Mouse (Mus musculus) lung, postnatal 14 days (tissue): Measurements from ENCODE around the gene Hipk1.
"Not testable (repeated sequence)": the region's sequence is repeated elsewhere in the genome, so short reads cannot be mapped to it uniquely, and the experiment has no call there.

Source experiments
- DNase-seq: peaks from one replicate; pipeline ENCODE4 v3.0.0; 2021

Hipk1 gene

DNA sequence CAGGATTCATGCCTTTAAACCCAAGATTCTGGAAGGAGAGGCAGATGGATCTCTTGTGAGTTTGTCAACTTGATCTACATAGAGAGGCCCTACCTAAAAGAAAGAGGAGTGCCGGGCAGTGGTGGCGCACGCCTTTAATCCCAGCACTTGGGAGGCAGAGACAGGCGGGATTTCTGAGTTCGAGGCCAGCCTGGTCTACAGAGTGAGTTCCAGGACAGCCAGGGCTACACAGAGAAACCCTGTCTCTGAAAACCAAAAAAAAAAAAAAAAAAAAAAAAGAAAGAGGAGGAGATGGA is 696 bp upstream of the Hipk1 start:
- not testable (repeated sequence) for DNase-seq

- peak; percentile 33 for DNase-seq
Observed at GRCm38 (mm10) chr3:103790346-103791145, 817 bp downstream of the Hipk1 start.

GRCm38 (mm10) chr3:103789891-103790345 is 1.4 kb downstream of the Hipk1 start:
- peak; percentile 73 for DNase-seq

DNA sequence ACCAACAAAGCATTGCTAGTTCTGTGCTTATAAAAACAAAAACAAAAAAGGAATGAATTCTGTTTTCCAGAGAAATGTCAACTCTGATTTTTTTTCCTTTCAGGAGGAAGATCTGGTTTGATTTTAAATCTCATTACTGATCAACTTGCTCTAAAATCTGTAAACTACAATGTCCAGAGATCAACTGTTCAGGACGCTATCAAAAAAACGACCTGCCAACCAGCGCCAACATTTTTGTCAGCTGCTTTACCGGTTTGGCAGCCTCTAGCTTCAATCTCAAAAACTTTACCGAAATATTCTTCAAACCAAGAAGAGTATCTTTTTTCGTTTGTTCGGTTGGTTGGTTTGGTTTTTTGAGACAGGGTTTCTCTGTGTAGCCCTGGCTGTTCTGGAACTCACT is 2.3 kb downstream of the Hipk1 start:
- DNase-seq, result no peak

DNA sequence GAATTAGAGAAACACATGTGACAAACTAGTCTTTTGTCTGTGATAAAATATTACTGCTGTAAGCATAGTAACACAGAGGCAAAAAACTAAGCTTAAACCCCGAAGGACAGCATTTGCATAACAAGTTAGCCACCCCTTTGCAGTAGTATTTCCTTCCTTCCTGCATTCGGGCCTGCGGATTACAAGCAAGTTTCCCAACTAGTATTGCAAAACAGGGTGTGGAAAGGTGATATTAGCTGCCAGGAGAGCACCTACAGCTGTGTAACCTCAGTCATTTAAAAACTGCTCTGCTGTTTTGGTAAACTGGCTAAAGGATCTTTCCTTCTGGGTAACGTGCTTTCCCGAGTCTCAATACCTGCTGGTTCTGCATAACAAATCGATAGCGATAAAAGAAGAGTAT is 4.1 kb downstream of the Hipk1 start:
- peak; percentile 46 for DNase-seq

DNA sequence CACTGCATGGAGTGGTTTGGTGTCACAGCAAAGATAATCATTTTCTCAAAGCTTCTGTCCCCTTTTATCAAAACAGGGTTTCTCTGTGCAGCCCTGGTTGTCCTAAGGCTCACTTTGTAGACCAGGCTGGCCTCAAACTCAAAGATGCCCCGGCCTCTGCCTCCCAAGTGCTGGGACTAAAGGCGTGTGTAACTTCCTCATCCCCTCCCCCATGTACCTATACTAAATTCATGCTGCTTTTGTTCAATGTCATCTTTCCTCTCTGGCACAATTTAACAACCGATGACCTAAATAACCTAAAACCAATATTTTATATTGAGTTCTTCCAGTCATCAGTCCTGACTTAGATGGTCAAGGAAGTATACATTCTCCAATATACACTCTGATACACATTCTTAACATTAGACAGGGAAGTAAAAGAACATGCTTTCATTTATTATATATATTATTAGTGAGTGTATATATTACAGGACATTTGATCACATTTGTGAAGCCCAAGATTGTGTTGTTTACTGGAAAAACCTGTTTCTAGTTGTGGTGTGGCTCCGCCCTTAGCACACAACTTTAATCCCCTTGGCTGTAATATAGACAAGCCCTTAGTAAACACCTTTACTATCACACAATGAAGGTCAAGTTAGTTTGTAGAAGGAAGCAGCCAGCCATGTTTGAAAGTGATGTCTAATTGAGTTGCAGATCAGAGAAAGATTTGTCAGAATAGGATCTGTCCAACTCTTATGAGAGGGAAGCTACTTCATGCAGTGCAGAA is 8.3 kb downstream of the Hipk1 start:
- DNase-seq, result no peak

GRCm38 (mm10) chr3:103780777-103781176 is 10.6 kb downstream of the Hipk1 start:
- DNase-seq, result no peak

DNA sequence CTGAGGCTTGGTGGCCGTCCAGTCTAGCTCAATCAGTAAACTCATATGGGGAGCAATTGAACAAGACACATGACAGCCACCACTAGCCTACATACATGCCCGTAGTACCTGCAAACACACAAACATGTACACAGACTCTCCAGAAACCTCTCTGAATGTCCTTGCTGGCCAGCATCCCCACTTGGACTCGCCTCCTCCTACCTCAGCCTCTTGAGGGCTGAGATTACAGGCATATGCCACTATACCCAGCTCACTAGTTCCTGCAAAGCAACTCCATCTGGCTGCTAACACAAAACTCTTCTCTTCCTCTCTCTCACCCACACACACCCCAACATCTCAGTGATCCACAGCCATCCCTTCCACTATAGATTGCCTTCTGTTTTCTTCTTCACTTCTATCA is 11.1 kb downstream of the Hipk1 start:
- DNase-seq, result no peak

DNA sequence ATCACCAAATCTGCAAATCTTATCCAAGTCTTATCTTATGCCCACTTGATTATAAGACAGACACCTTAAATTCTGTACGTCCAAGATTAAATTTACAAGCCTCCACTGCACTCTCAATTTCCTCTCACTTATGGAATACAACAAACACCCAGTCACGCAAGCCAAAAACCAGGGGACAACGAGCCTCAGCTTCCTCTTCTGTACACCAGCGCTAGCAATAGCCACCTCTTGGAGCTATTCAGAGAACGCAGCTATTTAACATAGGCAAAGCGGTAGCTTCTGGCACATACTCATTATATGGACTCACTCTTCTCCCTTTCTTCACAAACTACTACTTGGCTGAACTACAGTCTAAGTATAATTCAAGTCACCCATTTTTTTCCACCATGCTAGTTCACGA is 12.2 kb downstream of the Hipk1 start:
- DNase-seq, result no peak

DNA sequence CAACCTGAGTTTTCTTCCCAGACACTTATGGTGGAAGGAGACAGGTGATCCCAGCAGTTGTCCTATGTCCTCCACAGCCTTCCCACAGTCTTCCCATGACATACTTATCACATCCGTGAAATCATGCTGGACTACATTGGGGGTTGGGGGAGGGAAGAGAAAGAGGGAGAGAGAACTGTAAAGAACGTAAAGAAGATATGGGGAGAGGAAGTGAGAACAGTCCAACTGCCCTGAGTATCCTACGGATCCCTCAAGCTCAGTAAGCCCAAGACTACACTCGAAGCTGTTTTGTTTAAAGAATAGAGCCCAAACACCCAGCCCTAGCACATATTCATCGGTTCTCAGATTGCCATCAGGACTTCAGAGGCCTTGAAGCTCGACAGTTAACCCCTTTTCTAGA is 12.7 kb downstream of the Hipk1 start:
- DNase-seq, result no peak

DNA sequence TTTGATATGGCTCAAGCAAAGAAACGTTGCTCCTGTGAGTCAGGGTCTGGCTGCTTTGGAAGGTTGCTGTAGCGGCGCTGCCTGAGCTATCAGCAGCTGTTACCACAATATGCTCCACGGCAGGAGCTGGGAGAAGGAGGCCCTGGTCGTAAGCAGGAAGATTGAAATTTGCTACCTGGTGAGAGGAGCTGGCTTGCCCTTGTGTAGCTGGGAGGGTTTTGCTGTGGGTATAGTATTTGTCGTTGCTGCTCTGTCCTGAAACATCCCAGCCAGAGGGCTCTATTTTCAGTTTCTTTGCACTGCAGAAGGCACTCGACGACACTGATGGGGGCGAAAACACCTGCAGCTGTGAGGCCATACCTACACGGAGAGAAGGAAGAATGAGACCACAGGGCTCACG is 13.4 kb downstream of the Hipk1 start:
- no peak for DNase-seq

DNA sequence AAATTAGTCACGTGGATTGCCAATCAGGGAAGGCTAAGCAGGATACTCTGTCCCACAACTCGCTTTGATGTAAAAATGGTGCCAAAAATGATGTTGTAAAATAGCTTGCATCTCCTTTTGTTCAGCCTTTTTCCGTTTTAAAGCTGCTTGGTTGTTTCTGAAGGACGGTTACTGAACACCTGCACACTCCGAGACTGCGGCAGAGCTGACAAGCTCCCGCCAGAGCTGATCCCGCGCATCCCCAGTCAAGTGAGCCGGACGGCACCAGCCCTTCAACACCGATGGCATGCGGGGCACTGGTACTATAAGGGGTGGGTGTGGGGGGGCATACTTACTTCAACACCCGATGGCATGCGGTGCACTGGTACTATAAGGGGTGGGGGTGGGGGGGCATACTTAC is 17.4 kb downstream of the Hipk1 start:
- DNase-seq, result no peak

- no peak for DNase-seq
Observed at GRCm38 (mm10) chr3:103773508-103773907, 17.9 kb downstream of the Hipk1 start.

DNA sequence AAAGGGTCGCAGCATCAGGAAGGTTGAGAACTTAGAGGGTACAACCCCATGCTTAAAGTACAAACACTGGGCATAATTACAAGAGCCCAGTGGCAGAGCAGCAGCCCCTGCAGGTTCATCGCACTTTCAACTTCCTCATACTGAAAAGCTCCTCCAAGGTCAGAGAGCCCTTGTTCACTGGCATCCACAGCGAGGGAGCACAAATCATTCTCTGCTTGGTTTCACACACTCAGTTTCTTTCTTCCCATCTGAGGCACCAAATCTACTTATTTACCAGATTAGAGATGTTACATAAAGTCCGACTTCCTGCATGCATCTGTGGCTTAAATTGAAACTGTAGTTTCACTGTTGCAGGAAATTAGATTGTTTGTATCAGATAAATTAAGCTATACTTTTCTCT is 18.5 kb downstream of the Hipk1 start:
- no peak for DNase-seq

DNA sequence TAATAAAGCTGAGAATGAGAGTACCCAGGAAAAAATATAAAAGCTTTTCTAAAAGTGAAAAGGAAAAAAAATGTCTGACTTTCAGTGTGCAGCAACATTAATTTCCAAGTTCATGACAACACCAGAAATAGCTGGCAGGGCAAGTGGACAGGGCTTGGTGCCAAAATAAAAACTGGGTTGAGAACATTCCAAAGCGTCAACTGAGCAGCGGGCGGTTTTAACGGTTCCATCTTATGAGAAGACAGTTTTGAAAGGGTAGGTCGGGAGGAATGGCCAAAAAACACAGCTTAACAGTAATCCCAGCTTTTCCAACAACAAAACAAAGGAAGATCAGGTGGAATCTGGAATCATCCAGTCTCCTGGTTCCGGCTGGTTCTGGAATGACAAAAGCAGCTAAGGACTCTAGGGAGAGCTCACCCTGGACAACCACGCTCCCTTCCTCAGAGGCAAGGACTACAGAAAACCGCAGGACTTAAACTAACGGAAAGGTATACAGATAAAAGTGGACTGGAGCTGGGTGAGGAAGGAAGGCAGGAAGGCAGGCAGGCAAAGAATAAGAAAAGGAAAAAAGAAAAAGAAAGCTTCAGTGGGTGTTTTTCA is 19.7 kb downstream of the Hipk1 start:
- DNase-seq, result peak; percentile 83

- no peak for DNase-seq
Observed at GRCm38 (mm10) chr3:103766789-103767188, 24.6 kb downstream of the Hipk1 start.

DNA sequence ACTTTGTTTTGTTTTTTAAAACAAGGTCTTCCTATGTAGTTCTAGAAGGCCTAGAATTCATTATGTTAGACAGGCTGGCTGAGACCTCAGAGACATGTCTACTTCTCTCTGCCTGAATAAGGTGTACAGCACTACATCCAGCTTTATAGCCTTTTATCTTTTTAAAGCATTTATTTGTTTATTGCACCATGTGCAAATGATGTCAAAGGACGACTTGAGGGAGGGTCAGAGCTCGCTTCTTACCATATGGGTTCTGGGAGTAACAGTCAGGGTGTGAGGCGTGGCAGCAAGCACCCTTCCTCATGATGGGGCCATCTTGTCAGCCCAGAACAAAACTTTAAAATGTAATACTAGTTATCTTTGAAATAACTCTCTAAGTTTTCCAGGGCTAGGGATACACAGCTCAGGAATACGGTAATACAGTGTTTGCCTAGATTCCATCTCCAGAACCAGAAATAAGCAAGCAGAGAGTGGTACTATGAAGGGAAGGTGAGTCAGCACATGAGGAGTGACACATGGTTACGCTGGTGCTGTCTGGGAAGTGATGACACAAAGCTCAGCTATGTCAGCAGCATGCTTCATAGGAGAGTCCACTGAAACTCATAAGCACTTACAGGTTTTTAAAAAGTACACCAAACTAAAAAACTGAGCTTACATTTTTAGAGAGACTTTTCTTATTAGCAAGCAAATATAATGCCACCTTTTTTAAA is 31.9 kb downstream of the Hipk1 start:
- DNase-seq, result no peak

DNA sequence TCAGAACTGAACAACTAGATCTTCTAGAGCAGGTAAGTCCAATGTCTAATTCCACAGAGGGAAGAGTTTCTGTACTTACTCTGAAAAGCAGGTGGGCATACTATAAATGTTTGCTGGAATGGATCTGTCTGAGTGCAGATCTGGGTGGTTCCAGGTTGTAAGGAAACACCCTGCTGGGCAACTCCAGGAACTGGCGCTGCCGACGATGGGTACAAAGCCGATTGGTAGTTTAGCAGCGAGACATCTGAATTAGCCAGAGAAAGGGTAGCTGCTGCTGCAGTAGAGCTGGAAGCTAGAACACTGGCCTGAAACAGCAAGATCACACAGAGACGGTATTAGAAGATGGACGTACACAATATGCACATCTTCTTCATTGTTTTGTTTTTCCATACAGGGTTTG is 32.9 kb downstream of the Hipk1 start:
- no peak for DNase-seq

DNA sequence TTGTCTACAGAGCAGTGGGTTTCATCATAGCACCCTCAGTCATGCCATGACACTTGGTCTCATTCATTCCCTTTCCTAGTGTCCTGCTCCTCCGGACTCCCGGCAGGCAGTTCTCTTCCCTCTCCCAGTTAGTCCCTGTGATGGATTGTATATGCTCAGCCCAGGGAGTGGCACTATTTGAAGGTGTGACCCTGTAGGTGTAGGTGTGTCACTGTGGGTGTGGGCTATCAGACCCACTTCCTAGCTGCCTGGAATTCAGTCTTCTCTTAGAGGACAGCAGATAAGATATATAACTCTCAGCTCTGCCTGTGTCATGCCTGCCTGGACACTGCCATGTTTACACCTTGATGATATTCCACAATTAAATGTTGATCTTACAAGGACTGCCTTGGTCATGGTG is 34.4 kb downstream of the Hipk1 start:
- no peak for DNase-seq

- DNase-seq, result no peak
Observed at GRCm38 (mm10) chr3:103755351-103755750, 36.0 kb downstream of the Hipk1 start.

GRCm38 (mm10) chr3:103751558-103751957 is 39.8 kb downstream of the Hipk1 start:
- DNase-seq, result no peak

DNA sequence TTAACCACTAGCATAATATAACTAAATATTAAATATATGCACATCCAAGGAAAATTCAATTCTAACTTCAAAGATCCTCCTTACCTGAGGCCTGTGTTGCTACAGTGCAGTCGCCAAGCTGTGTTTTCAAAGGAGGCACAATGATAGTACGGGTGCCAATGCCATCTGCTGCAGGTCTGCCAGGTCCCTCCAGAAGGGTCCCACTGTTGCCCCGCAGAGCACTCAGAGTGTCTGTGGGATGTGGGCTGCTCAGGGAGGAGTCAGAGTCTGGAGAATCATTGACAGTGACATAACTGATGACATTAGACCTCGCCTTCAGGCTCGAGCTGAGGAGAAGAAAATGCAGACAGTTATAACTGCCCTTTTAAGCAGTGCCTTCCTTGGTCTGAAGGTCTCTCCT is 44.7 kb downstream of the Hipk1 start:
- no peak for DNase-seq

DNA sequence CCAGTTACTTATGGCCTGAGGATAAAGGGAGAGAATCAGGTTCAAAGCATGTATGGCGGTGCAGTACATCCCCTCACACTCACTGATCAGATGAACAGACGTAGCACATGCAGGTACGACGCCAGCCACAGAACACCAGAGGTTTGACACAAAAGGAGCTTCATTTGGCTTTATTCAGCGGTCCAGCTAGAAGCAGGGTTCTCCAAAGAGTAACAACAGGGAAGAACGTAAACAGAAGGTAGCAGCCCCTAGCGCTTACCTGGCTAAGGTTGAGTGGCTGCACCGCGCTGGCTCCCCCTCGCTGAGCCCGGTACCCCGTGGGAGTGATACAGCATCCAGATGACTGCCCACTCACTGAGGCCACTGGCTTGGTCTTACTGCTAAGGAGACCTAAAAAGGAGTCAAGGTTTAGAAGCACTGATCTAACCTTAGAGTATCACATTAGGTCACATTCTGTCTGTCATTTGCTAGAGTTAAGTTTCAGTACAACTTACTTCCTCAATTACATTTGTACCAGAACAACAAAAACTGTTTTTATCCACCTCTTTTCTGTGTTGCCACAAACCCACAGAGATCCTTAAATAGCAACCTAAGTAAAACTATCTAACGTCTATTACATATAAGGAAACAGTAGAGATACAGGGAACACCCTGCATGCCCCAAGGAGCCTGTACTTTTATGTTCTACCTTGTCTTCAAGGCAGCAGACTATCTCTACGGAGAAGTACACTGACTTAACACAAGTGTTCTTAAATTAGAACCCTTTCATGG is 46.2 kb downstream of the Hipk1 start:
- no peak for DNase-seq
